Mouse (Mus musculus): ENCODE data around the gene Mgat5. TPM values are rescaled to one million over a fixed set of nuclear protein-coding genes. Genes with fewer than 3 reads are reported as not detected.

The Mgat5 gene
- polyA plus RNA-seq, 1 experiment from 2014 or later: 7.2 TPM

DNA sequence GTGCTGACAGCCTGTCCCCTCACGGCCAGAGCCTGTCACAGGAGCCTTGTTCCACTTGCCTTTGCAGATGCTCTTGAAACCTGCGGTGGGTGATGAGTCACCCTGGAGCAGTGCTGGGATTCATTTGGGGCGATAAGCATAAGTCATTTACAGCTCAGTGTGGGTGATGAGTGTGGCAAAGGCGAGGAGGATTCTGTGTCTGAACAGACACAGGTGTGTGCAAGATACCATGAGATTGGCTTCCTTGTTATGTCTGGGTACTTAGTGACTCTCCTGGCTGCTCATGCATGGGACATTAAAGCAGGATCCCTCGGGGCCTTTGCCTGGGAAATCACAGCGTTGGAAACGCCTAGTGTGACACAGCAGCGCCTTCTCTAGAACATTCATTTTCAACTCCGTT is 256.2 kb downstream of the Mgat5 start:
- ATAC-seq (ENCODE audit: insufficient read depth, low FRiP score, low TSS enrichment): no peak; the same call in 1 of the 2 replicates
- no peak overlapping the region for H3K4me2 ChIP-seq (ENCODE audit: low read depth)
- no peaks in the 10 kb centered on the region for H3K9me3 ChIP-seq (ENCODE audit: control insufficient read depth, low read length)
- no peak overlapping the region for H3K4me3 ChIP-seq (ENCODE audit: low read depth, low read length)
- H3K36me3 ChIP-seq (ENCODE audit: control insufficient read depth, insufficient read depth, low read length): no peaks in the 10 kb centered on the region
- H3K27ac ChIP-seq (ENCODE audit: low read depth, low read length): no peak overlapping the region
- DNase-seq (ENCODE audit: low spot score): peak; percentile 37
- WGBS: 78% methylated on average over 9 of the region's 9 CpGs
- H3K4me1 ChIP-seq (ENCODE audit: control insufficient read depth, insufficient read depth, low read length): peaks cover 7% of the 10 kb centered on the region
- H3K27me3 ChIP-seq (ENCODE audit: control insufficient read depth, insufficient read depth, low read length): no peaks in the 10 kb centered on the region
- no peak overlapping the region for H3K9ac ChIP-seq (ENCODE audit: low read length)

DNA sequence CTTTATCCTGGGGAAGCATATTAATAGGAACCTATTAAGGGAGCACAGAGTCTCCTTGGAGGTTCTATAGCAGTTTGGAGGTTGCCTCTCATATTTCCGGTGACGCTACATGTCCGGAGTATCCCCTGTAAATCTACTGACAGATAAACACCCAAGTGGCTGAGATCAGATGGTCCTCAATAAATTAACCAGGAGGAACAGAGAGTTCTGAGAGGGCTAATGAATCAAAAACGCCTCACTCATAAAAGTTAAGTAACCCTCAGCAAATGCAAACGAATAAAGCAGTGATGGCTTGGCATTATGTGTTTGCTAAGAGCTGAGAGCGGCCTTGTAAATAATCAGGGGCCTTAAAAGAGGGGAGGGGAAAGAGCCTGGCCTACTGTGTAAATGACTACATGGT is 259.2 kb downstream of the Mgat5 start:
- ATAC-seq (ENCODE audit: insufficient read depth, low FRiP score, low TSS enrichment) (no peak), DNase-seq (ENCODE audit: low spot score) (no peak)
- Histone ChIP-seq H3K4me1 (ENCODE audit: control insufficient read depth, insufficient read depth, low read length) (no peaks in the 10 kb centered on the region), H3K36me3 (ENCODE audit: control insufficient read depth, insufficient read depth, low read length) (no peaks in the 10 kb centered on the region), H3K4me3 (ENCODE audit: low read depth, low read length) (no peak overlapping the region), H3K27ac (ENCODE audit: low read depth, low read length) (no peak overlapping the region), H3K4me2 (ENCODE audit: low read depth) (no peak overlapping the region), H3K9ac (ENCODE audit: low read length) (no peak overlapping the region), H3K9me3 (ENCODE audit: control insufficient read depth, low read length) (no peaks in the 10 kb centered on the region), H3K27me3 (ENCODE audit: control insufficient read depth, insufficient read depth, low read length) (no peaks in the 10 kb centered on the region)
- 68% methylated on average over 6 of the region's 6 CpGs for WGBS

- WGBS: 79% methylated on average over 6 of the region's 6 CpGs
Observed at GRCm38 (mm10) chr1:127465292-127465691, 260.5 kb downstream of the Mgat5 start.

DNA sequence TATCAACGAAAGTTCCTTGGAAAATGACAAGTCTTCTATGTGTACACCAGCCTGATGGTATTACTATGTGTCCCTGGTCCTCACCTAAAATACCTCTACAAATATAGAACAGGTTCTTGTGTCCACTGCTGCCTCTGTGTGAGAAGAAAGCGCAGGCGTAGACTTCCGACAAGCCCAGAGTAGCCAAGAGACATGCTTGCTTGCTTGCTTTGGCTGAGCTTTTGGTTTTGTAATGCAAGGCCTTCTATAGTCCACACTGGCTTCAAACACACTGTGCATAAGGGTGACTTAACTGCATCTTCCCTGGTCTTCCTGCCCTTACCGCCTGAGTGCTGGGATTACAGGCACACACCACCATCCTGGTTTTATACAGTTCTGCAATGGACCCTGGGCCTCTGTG is 262.4 kb downstream of the Mgat5 start:
- no peaks in the 10 kb centered on the region for H3K36me3 ChIP-seq (ENCODE audit: control insufficient read depth, insufficient read depth, low read length)
- no peaks in the 10 kb centered on the region for H3K27me3 ChIP-seq (ENCODE audit: control insufficient read depth, insufficient read depth, low read length)
- H3K4me1 ChIP-seq (ENCODE audit: control insufficient read depth, insufficient read depth, low read length): no peaks in the 10 kb centered on the region
- H3K4me3 ChIP-seq (ENCODE audit: low read depth, low read length): no peak overlapping the region
- 99% methylated on average over 5 of the region's 5 CpGs for WGBS
- ATAC-seq (ENCODE audit: insufficient read depth, low FRiP score, low TSS enrichment): no peak
- no peaks in the 10 kb centered on the region for H3K9me3 ChIP-seq (ENCODE audit: control insufficient read depth, low read length)
- DNase-seq (ENCODE audit: low spot score): no peak
- no peak overlapping the region for H3K27ac ChIP-seq (ENCODE audit: low read depth, low read length)
- no peak overlapping the region for H3K4me2 ChIP-seq (ENCODE audit: low read depth)
- no peak overlapping the region for H3K9ac ChIP-seq (ENCODE audit: low read length)

More at GRCm38 (mm10) chr1:127465292-127465691, 260.5 kb downstream of the Mgat5 start:
- H3K4me1 ChIP-seq (ENCODE audit: control insufficient read depth, insufficient read depth, low read length): no peaks in the 10 kb centered on the region
- no peak for ATAC-seq (ENCODE audit: insufficient read depth, low FRiP score, low TSS enrichment)
- no peaks in the 10 kb centered on the region for H3K9me3 ChIP-seq (ENCODE audit: control insufficient read depth, low read length)
- no peak overlapping the region for H3K4me3 ChIP-seq (ENCODE audit: low read depth, low read length)
- no peak overlapping the region for H3K4me2 ChIP-seq (ENCODE audit: low read depth)
- no peak overlapping the region for H3K27ac ChIP-seq (ENCODE audit: low read depth, low read length)
- no peaks in the 10 kb centered on the region for H3K36me3 ChIP-seq (ENCODE audit: control insufficient read depth, insufficient read depth, low read length)
- no peak overlapping the region for H3K9ac ChIP-seq (ENCODE audit: low read length)
- DNase-seq (ENCODE audit: low spot score): no peak
- no peaks in the 10 kb centered on the region for H3K27me3 ChIP-seq (ENCODE audit: control insufficient read depth, insufficient read depth, low read length)

DNA sequence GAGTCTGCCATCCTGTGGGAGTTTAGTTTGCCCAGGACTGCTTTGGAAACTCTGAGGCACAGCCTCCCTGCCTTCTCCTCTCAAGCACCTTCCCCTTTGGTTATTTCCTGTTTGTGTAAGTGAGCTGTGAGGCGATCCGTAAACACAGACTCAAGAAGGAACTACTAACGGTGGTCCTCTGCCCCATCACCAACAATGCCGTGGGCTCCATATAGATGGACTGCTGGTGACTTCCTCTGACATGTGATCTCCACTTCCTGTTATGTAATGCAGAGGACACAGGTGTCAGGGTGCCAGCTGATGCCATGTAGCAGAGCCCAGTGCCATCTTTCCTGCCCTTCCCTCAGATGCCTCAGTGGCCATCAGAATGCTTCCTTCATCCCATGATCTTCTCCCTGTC is 265.4 kb downstream of the Mgat5 start:
- H3K4me3 ChIP-seq (ENCODE audit: low read depth, low read length): no peak overlapping the region
- no peaks in the 10 kb centered on the region for H3K27me3 ChIP-seq (ENCODE audit: control insufficient read depth, insufficient read depth, low read length)
- no peaks in the 10 kb centered on the region for H3K9me3 ChIP-seq (ENCODE audit: control insufficient read depth, low read length)
- H3K4me1 ChIP-seq (ENCODE audit: control insufficient read depth, insufficient read depth, low read length): no peaks in the 10 kb centered on the region
- no peak overlapping the region for H3K4me2 ChIP-seq (ENCODE audit: low read depth)
- ATAC-seq (ENCODE audit: insufficient read depth, low FRiP score, low TSS enrichment): no peak
- H3K27ac ChIP-seq (ENCODE audit: low read depth, low read length): no peak overlapping the region
- 97% methylated on average over 4 of the region's 4 CpGs for WGBS
- H3K36me3 ChIP-seq (ENCODE audit: control insufficient read depth, insufficient read depth, low read length): no peaks in the 10 kb centered on the region
- no peak for DNase-seq (ENCODE audit: low spot score)
- H3K9ac ChIP-seq (ENCODE audit: low read length): no peak overlapping the region

DNA sequence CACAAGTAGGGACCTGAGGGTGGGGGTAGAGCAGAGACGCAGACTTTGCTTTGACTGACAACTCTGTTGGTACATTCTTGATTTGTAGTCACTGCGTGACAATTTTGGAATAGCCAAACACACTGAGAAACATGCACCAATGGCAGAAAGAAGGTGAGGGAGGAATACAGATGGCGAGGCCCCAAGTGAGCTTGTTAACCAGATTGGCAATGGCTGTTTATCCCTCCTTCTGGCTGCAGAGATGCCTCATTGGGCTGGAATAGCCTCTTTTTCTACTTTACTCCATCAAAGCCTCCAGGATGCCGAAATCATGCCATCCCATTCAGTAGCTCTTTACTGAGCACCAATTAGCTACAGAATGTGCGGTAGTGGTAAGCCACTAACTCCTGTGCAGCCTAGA is 270.9 kb downstream of the Mgat5 start:
- no peak overlapping the region for H3K27ac ChIP-seq (ENCODE audit: low read depth, low read length)
- 96% methylated on average over 5 of the region's 5 CpGs for WGBS
- H3K27me3 ChIP-seq (ENCODE audit: control insufficient read depth, insufficient read depth, low read length): no peaks in the 10 kb centered on the region
- no peak overlapping the region for H3K4me2 ChIP-seq (ENCODE audit: low read depth)
- no peaks in the 10 kb centered on the region for H3K9me3 ChIP-seq (ENCODE audit: control insufficient read depth, low read length)
- no peaks in the 10 kb centered on the region for H3K36me3 ChIP-seq (ENCODE audit: control insufficient read depth, insufficient read depth, low read length)
- ATAC-seq (ENCODE audit: insufficient read depth, low FRiP score, low TSS enrichment): no peak
- H3K4me1 ChIP-seq (ENCODE audit: control insufficient read depth, insufficient read depth, low read length): no peaks in the 10 kb centered on the region
- no peak overlapping the region for H3K9ac ChIP-seq (ENCODE audit: low read length)
- no peak overlapping the region for H3K4me3 ChIP-seq (ENCODE audit: low read depth, low read length)
- no peak for DNase-seq (ENCODE audit: low spot score)

DNA sequence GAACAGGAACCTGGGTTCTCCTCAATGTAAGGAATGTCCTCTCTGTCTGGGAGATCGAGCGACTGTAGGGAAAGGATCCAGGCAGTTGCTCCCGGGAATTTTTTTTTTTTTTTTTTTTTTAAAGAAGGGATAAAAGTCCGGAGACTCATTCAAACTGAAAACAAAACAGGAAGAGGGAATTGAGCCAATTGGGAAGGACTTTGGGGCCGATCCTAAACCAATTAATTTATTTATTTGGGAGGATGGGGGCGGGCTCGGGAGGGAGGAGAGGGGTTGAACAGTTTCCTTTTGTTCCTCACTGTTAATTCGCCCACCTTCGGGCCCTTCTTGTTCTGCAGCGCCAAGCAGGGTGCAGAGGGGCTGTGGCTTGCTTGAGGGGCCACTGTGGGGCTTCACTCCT is 278.1 kb downstream of the Mgat5 start:
- no peak for DNase-seq (ENCODE audit: low spot score)
- Histone ChIP-seq H3K4me2 (ENCODE audit: low read depth) (no peak overlapping the region), H3K4me3 (ENCODE audit: low read depth, low read length) (no peak overlapping the region), H3K27me3 (ENCODE audit: control insufficient read depth, insufficient read depth, low read length) (no peaks in the 10 kb centered on the region), H3K9ac (ENCODE audit: low read length) (no peak overlapping the region), H3K36me3 (ENCODE audit: control insufficient read depth, insufficient read depth, low read length) (no peaks in the 10 kb centered on the region), H3K9me3 (ENCODE audit: control insufficient read depth, low read length) (no peaks in the 10 kb centered on the region), H3K27ac (ENCODE audit: low read depth, low read length) (no peak overlapping the region), H3K4me1 (ENCODE audit: control insufficient read depth, insufficient read depth, low read length) (no peaks in the 10 kb centered on the region)
- no peak for ATAC-seq (ENCODE audit: insufficient read depth, low FRiP score, low TSS enrichment)
- WGBS: 79% methylated on average over 10 of the region's 10 CpGs

GRCm38 (mm10) chr1:127484188-127484587 is 279.4 kb downstream of the Mgat5 start:
- H3K4me1 ChIP-seq (ENCODE audit: control insufficient read depth, insufficient read depth, low read length): no peaks in the 10 kb centered on the region
- no peak overlapping the region for H3K4me3 ChIP-seq (ENCODE audit: low read depth, low read length)
- no peak overlapping the region for H3K9ac ChIP-seq (ENCODE audit: low read length)
- 91% methylated on average over 8 of the region's 8 CpGs for WGBS
- H3K27me3 ChIP-seq (ENCODE audit: control insufficient read depth, insufficient read depth, low read length): no peaks in the 10 kb centered on the region
- no peak overlapping the region for H3K4me2 ChIP-seq (ENCODE audit: low read depth)
- no peaks in the 10 kb centered on the region for H3K36me3 ChIP-seq (ENCODE audit: control insufficient read depth, insufficient read depth, low read length)
- no peak overlapping the region for H3K27ac ChIP-seq (ENCODE audit: low read depth, low read length)
- DNase-seq (ENCODE audit: low spot score) (no peak), ATAC-seq (ENCODE audit: insufficient read depth, low FRiP score, low TSS enrichment) (no peak)
- no peaks in the 10 kb centered on the region for H3K9me3 ChIP-seq (ENCODE audit: control insufficient read depth, low read length)

DNA sequence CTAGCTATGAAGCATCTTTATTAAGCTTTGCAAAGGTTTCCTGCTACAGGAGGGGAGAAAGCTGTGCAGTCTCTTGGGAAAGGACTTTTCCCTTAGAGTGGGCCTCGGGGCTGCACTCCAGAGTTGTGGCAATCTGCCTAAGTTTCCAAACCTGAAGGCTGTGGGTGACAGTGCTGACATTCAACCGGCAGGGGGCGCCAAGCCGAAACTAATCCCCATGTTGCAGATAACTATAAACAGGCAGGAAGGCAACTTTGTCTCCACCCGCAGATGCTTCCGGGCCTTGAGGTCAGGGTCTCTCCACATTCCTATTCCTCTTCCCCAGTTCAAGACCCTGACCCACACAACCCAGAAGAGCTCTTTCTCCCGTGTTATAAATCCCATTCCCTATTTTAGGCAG is 280.0 kb downstream of the Mgat5 start:
- Histone ChIP-seq H3K4me3 (ENCODE audit: low read depth, low read length) (no peak overlapping the region), H3K9ac (ENCODE audit: low read length) (no peak overlapping the region), H3K27ac (ENCODE audit: low read depth, low read length) (no peak overlapping the region), H3K36me3 (ENCODE audit: control insufficient read depth, insufficient read depth, low read length) (no peaks in the 10 kb centered on the region), H3K4me2 (ENCODE audit: low read depth) (no peak overlapping the region), H3K4me1 (ENCODE audit: control insufficient read depth, insufficient read depth, low read length) (no peaks in the 10 kb centered on the region), H3K9me3 (ENCODE audit: control insufficient read depth, low read length) (no peaks in the 10 kb centered on the region), H3K27me3 (ENCODE audit: control insufficient read depth, insufficient read depth, low read length) (no peaks in the 10 kb centered on the region)
- DNase-seq (ENCODE audit: low spot score) (peak; percentile 65), ATAC-seq (ENCODE audit: insufficient read depth, low FRiP score, low TSS enrichment) (no peak)
- 53% methylated on average over 7 of the region's 7 CpGs for WGBS
